Mouse (Mus musculus) MEL (cell line): ENCODE data around the gene Rmnd5b.

Experiments
- E2F4 ChIP-seq: IDR thresholded peaks from 2 replicates; pipeline ENCODE4 v1.6.1; 2011; ENCODE audit warnings: low read depth, low read length, improper control_type of control experiment, borderline replicate concordance
- MYC ChIP-seq: IDR thresholded peaks from 2 replicates; pipeline ENCODE4 v1.6.1; 2011; ENCODE audit warnings: low read depth, mild to moderate bottlenecking, low read length, improper control_type of control experiment, moderate library complexity
- POLR2A ChIP-seq, 2 experiments: IDR thresholded peaks; 2 replicates each; pipeline ENCODE4 v1.6.1; 2011 to 2012; ENCODE audit warnings: low read length in 2 of 2, mild to moderate bottlenecking in 2 of 2, control low read depth in 1 of 2, improper control_type of control experiment in 1 of 2, low read depth in 1 of 2, moderate library complexity in 1 of 2; ENCODE audit not compliant: control insufficient read depth in 1 of 2, insufficient read depth in 1 of 2, poor library complexity in 1 of 2

- TF ChIP-seq POLR2A (IDR thresholded peaks at IDR 0.05; ENCODE audit: control insufficient read depth in 1 of 2, insufficient read depth in 1 of 2, low read depth in 1 of 2, low read length in 2 of 2, poor library complexity in 1 of 2): no peak
- TF ChIP-seq E2F4: no peak
- TF ChIP-seq MYC: no peak; the same call in 1 of the 2 replicates
These were observed 23.0 kb upstream of the Rmnd5b start for GRCm38 (mm10) chr11:51658705-51659104.
